Mouse (Mus musculus): ENCODE measurements around the gene Setd3. TPM values are rescaled to one million over a fixed set of nuclear protein-coding genes. Genes with fewer than 3 reads are reported as not detected.

The Setd3 gene
- polyA plus RNA-seq, 2 experiments = 26.8 to 43.4 TPM

GRCm38 (mm10) chr12:108098201-108098980, 80.7 kb downstream of the Setd3 start:
- TF ChIP-seq EP300 (IDR thresholded peaks at IDR 0.05; ENCODE audit: low read depth) (no peak), CTCF (IDR thresholded peaks at IDR 0.05; ENCODE audit: low read depth) (no peak)
- Histone ChIP-seq H3K4me2 (ENCODE audit: low read depth) (no peak overlapping the region), H3K4me3 (ENCODE audit: insufficient read depth in 1 of 2, low read depth in 2 of 2, low read length in 2 of 2) (no peak overlapping the region), H3K9me3 (ENCODE audit: control insufficient read depth, low read length) (no peaks in the 10 kb centered on the region), H3K36me3 (replicated peaks; ENCODE audit: control insufficient read depth, insufficient read depth, low read depth) (no peaks in the 10 kb centered on the region), H3K9ac (replicated peaks) (no peak overlapping the region), H3K27ac (no peak overlapping the region), H3K27me3 (ENCODE audit: control insufficient read depth, insufficient read depth, low read length) (no peaks in the 10 kb centered on the region), H3K4me1 (replicated peaks; ENCODE audit: control insufficient read depth in 2 of 2, insufficient read depth in 2 of 2, low read length in 1 of 2) (no peaks in the 10 kb centered on the region)
- WGBS (ENCODE audit: insufficient replicate concordance) = 56% methylated on average over 18 of the region's 18 CpGs
- no peak for ATAC-seq (ENCODE audit: insufficient read depth)
- DNase-seq (ENCODE audit: low read depth in 3 of 3, low spot score in 3 of 3) = no peak

GRCm38 (mm10) chr12:108097643-108098042, 81.5 kb downstream of the Setd3 start:
- no peak for DNase-seq (ENCODE audit: low read depth in 3 of 3, low spot score in 3 of 3)
- WGBS (ENCODE audit: insufficient replicate concordance) = 69% methylated on average over 8 of the region's 8 CpGs
- Histone ChIP-seq H3K27me3 (ENCODE audit: control insufficient read depth, insufficient read depth, low read length) (no peaks in the 10 kb centered on the region), H3K4me3 (ENCODE audit: insufficient read depth in 1 of 2, low read depth in 2 of 2, low read length in 2 of 2) (no peak overlapping the region), H3K36me3 (replicated peaks; ENCODE audit: control insufficient read depth, insufficient read depth, low read depth) (no peaks in the 10 kb centered on the region), H3K4me1 (replicated peaks; ENCODE audit: control insufficient read depth in 2 of 2, insufficient read depth in 2 of 2, low read length in 1 of 2) (no peaks in the 10 kb centered on the region), H3K4me2 (ENCODE audit: low read depth) (no peak overlapping the region), H3K27ac (no peak overlapping the region), H3K9ac (replicated peaks) (no peak overlapping the region), H3K9me3 (ENCODE audit: control insufficient read depth, low read length) (no peaks in the 10 kb centered on the region)
- no peak for ATAC-seq (ENCODE audit: insufficient read depth)
- no peak for TF ChIP-seq CTCF (IDR thresholded peaks at IDR 0.05; ENCODE audit: low read depth)
- no peak for TF ChIP-seq EP300 (IDR thresholded peaks at IDR 0.05; ENCODE audit: low read depth)

- WGBS (ENCODE audit: insufficient replicate concordance) = 42% methylated on average over 9 of the region's 9 CpGs
- TF ChIP-seq EP300 (IDR thresholded peaks at IDR 0.05; ENCODE audit: low read depth) (no peak), CTCF (IDR thresholded peaks at IDR 0.05; ENCODE audit: low read depth) (no peak)
- Histone ChIP-seq H3K4me1 (replicated peaks; ENCODE audit: control insufficient read depth in 2 of 2, insufficient read depth in 2 of 2, low read length in 1 of 2) (no peaks in the 10 kb centered on the region), H3K9ac (replicated peaks) (no peak overlapping the region), H3K27me3 (ENCODE audit: control insufficient read depth, insufficient read depth, low read length) (no peaks in the 10 kb centered on the region), H3K4me3 (ENCODE audit: insufficient read depth in 1 of 2, low read depth in 2 of 2, low read length in 2 of 2) (no peak overlapping the region), H3K9me3 (ENCODE audit: control insufficient read depth, low read length) (no peaks in the 10 kb centered on the region), H3K4me2 (ENCODE audit: low read depth) (no peak overlapping the region), H3K27ac (no peak overlapping the region), H3K36me3 (replicated peaks; ENCODE audit: control insufficient read depth, insufficient read depth, low read depth) (no peaks in the 10 kb centered on the region)
- DNase-seq (ENCODE audit: low read depth in 3 of 3, low spot score in 3 of 3) (no peak), ATAC-seq (ENCODE audit: insufficient read depth) (no peak)
These were observed 90.9 kb downstream of the Setd3 start for GRCm38 (mm10) chr12:108088253-108088652.

- Histone ChIP-seq H3K9ac (replicated peaks) (no peak overlapping the region), H3K4me2 (ENCODE audit: low read depth) (no peak overlapping the region), H3K4me1 (replicated peaks; ENCODE audit: control insufficient read depth in 2 of 2, insufficient read depth in 2 of 2, low read length in 1 of 2) (no peaks in the 10 kb centered on the region), H3K27me3 (ENCODE audit: control insufficient read depth, insufficient read depth, low read length) (no peaks in the 10 kb centered on the region), H3K36me3 (replicated peaks; ENCODE audit: control insufficient read depth, insufficient read depth, low read depth) (no peaks in the 10 kb centered on the region), H3K9me3 (ENCODE audit: control insufficient read depth, low read length) (no peaks in the 10 kb centered on the region), H3K4me3 (ENCODE audit: insufficient read depth in 1 of 2, low read depth in 2 of 2, low read length in 2 of 2) (no peak overlapping the region), H3K27ac (no peak overlapping the region)
- no peak for TF ChIP-seq CTCF (IDR thresholded peaks at IDR 0.05; ENCODE audit: low read depth)
- TF ChIP-seq EP300 (IDR thresholded peaks at IDR 0.05; ENCODE audit: low read depth) = no peak
- 22% methylated on average over 2 of the region's 2 CpGs for WGBS (ENCODE audit: insufficient replicate concordance)
- no peak for DNase-seq (ENCODE audit: low read depth in 3 of 3, low spot score in 3 of 3)
- no peak for ATAC-seq (ENCODE audit: insufficient read depth)
These were observed 91.6 kb downstream of the Setd3 start for GRCm38 (mm10) chr12:108087489-108087888.

GRCm38 (mm10) chr12:108078122-108078752, 100.9 kb downstream of the Setd3 start:
- no peak overlapping the region for H3K4me2 ChIP-seq (ENCODE audit: low read depth)
- no peaks in the 10 kb centered on the region for H3K27me3 ChIP-seq (ENCODE audit: control insufficient read depth, insufficient read depth, low read length)
- H3K36me3 ChIP-seq (replicated peaks; ENCODE audit: control insufficient read depth, insufficient read depth, low read depth) = no peaks in the 10 kb centered on the region
- ATAC-seq (ENCODE audit: insufficient read depth) = no peak
- TF ChIP-seq EP300 (IDR thresholded peaks at IDR 0.05; ENCODE audit: low read depth) (no peak), CTCF (IDR thresholded peaks at IDR 0.05; ENCODE audit: low read depth) (peak; percentile 31; the same call in 1 of the 2 replicates)
- H3K4me1 ChIP-seq (replicated peaks; ENCODE audit: control insufficient read depth in 2 of 2, insufficient read depth in 2 of 2, low read length in 1 of 2) = no peaks in the 10 kb centered on the region
- H3K27ac ChIP-seq = no peak overlapping the region
- WGBS (ENCODE audit: insufficient replicate concordance) = 59% methylated on average over 10 of the region's 10 CpGs
- H3K9me3 ChIP-seq (ENCODE audit: control insufficient read depth, low read length) = no peaks in the 10 kb centered on the region
- DNase-seq (ENCODE audit: low read depth in 3 of 3, low spot score in 3 of 3) = no peak
- no peak overlapping the region for H3K4me3 ChIP-seq (ENCODE audit: insufficient read depth in 1 of 2, low read depth in 2 of 2, low read length in 2 of 2)
- no peak overlapping the region for H3K9ac ChIP-seq (replicated peaks)
